Mouse (Mus musculus) cortical plate, adult 2 months (tissue): ENCODE data around the gene Zbp1. TPM values are rescaled to one million over a fixed set of nuclear protein-coding genes. Genes with fewer than 3 reads are reported as not detected.

Experiments
- H3K27ac ChIP-seq: fragments of 200-500 bp; 2 replicates; pipeline ENCODE4 v1.5.1; 2012; ENCODE audit warnings: low read length, control low read depth, inconsistent platforms; ENCODE audit not compliant: insufficient read depth
- H3K4me1 ChIP-seq: fragments of 200-500 bp; 2 replicates; pipeline ENCODE4 v1.6.1; 2011; ENCODE audit warnings: low read length; ENCODE audit not compliant: control insufficient read depth, insufficient read depth
- H3K4me3 ChIP-seq: fragments of 200-500 bp; 2 replicates; pipeline ENCODE4 v1.5.1; 2011; ENCODE audit warnings: mild to moderate bottlenecking, low read length, control low read depth; ENCODE audit not compliant: insufficient read depth
- CTCF ChIP-seq: fragments of 200-500 bp; IDR thresholded peaks from 2 replicates; pipeline ENCODE4 v1.5.1; 2011; ENCODE audit warnings: mild to moderate bottlenecking, control low read depth, low read length; ENCODE audit not compliant: insufficient read depth; ENCODE audit errors: extremely low read depth
- POLR2A ChIP-seq: fragments of 200-500 bp; IDR thresholded peaks from 2 replicates; pipeline ENCODE4 v1.6.1; 2011; ENCODE audit warnings: mild to moderate bottlenecking, low read length, control low read depth; ENCODE audit not compliant: insufficient read depth; ENCODE audit errors: extremely low read depth
- polyA plus RNA-seq: library from polyadenylated mRNA; depleted of rRNA; stranded (reverse); fragments of >200 nt; gene quantifications from 2 replicates; pipeline ENCODE4 v1.2.3, GENCODE M21; 2012

The Zbp1 gene
- polyA plus RNA-seq, 1 experiment = 1.0 TPM

DNA sequence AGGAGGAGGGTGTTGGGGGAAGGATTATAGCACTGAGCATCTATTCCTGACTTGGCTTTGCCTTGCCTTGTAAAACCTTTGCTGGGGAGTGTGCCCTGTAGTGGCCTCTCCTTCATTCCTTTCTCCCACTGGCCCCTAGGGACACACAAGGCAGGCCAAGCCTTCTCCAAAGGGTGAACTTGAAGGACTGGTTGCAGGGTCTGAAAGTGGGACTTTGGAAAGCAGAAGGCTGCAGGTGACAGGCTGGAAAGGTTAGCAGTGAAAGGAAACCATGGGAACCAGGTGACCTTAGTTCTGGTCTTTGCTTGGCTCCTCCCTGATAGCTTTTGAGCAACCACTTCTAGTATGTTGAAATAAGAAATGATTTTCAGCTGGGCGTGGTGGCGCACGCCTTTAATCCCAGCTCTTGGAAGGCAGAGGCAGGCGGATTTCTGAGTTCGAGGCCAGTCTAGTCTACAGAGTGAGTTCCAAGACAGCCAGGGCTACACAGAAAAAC lies 912 bp downstream of the Zbp1 start:
- H3K4me3 ChIP-seq = no peak overlapping the region
- H3K27ac ChIP-seq = no peak overlapping the region
- H3K4me1 ChIP-seq = no peaks in the 10 kb centered on the region
- TF ChIP-seq CTCF (no peak), POLR2A (no peak)

DNA sequence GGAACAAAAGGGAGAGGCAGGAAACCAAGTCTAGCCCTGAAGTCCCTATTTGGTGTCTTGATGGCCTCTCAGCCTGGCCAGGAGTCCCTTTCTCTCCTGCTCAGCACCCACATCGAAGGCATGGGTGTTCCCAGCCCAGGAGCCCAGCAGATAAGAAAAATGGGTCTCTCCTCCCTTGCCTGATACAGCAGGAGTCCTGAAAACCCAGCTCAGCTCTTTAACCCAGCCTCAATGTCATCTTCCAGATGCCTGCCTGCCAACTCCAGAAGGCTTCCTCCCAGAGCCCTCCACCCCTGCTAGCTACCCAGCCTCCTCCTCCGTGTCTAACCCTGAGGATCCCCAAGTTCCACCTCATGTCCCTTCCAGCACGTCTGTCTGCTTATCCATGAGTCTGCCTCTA lies 1.5 kb downstream of the Zbp1 start:
- TF ChIP-seq POLR2A (no peak), CTCF (no peak)
- H3K4me3 ChIP-seq = no peak overlapping the region
- H3K27ac ChIP-seq = no peak overlapping the region
- no peaks in the 10 kb centered on the region for H3K4me1 ChIP-seq

DNA sequence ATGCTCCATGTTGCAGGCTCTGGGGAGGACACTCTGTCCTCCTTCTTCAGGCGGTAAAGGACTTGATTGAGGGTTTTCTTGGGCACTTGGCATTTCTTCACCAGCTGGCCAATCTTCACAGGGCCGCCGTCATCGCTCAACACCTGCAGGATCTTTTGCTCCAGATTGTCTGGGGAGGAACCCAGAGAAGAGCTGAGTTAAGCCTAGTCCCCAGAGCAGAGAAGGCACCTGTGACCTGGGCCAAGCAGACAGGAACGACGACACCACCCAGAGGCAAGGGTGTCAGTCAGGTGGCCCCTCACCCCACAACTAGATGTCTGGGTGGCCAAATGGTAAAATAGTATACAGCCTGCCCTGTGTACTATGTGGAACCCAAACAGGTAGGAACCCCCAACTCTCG lies 1.9 kb downstream of the Zbp1 start:
- TF ChIP-seq POLR2A = no peak
- no peak for TF ChIP-seq CTCF
- Histone ChIP-seq H3K27ac (no peak overlapping the region), H3K4me1 (no peaks in the 10 kb centered on the region), H3K4me3 (no peak overlapping the region)

DNA sequence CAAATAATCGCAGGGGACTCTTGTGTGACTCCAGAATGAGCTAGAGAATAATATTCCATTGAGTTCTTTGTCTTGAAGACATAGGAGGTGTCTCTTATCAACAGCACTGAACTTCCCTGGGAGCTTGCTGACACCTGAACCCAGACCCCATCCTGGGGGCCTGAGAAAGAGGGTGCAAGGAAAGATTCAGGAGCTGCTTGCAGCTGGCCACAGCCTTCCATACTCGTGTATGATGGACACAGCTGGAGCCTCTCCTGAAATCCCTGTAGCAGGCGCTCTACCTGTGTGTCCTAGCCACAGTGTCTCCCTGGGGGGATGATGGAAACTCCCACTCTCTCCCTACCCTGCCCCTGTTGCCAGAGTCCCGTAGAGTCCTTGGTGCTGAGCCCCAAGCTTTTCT lies 6.5 kb downstream of the Zbp1 start:
- no peak overlapping the region for H3K27ac ChIP-seq
- TF ChIP-seq POLR2A = no peak
- TF ChIP-seq CTCF = no peak
- no peaks in the 10 kb centered on the region for H3K4me1 ChIP-seq
- no peak overlapping the region for H3K4me3 ChIP-seq

DNA sequence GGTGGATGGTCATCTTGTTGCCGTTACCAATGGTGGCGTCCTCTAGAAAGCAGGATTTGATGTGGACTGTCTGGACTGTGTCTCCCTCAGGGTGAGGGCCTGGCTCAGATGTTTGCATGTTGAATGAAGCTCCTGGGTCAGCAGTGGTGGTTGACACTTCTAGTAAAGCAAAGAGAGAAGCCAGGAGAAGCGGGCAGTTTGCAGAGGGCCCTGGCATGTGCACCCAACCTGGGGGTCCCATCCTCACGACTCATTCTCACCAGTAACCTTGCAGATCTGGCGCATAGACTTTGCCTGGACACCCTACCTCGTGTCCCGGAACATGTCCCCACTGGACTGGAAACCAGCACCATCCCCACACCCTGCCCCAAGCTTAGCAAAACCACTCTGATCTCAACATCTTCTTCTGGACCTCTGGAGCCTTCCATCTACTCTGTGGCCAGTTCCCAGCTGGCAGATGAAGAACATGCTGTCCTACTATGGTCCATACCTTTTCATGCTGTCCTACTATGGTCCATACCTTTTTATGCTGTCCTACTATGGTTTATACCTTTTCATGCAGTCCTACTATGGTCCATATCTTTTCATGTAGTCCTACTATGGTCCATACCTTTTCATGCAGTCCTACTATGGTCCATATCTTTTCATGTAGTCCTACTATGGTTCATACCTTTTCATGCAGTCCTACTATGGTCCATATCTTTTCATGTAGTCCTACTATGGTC lies 9.5 kb downstream of the Zbp1 start:
- TF ChIP-seq CTCF (no peak), POLR2A (no peak)
- Histone ChIP-seq H3K27ac (no peak overlapping the region), H3K4me1 (no peaks in the 10 kb centered on the region), H3K4me3 (no peak overlapping the region)

DNA sequence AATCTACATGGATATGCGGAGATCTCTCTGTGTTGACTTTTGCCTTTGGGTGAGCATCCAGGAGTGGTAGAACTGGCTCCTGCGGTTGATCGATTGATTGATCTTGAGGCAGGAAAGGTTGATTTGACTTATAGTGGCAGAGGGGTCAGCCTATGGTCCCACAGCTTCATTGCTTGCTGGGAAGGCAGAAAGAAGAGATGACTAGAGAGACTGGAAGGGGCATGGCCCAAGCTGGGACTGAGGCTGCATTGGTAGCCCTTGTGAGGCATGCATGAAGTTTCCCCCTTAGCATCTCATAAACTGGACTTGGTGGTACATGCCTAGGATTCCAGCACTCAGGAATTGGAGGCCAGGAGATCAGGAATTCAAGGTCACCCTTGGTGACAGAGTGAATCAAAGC lies 11.7 kb downstream of the Zbp1 start:
- TF ChIP-seq CTCF (no peak), POLR2A (no peak)
- no peaks in the 10 kb centered on the region for H3K4me1 ChIP-seq
- no peak overlapping the region for H3K4me3 ChIP-seq
- no peak overlapping the region for H3K27ac ChIP-seq

DNA sequence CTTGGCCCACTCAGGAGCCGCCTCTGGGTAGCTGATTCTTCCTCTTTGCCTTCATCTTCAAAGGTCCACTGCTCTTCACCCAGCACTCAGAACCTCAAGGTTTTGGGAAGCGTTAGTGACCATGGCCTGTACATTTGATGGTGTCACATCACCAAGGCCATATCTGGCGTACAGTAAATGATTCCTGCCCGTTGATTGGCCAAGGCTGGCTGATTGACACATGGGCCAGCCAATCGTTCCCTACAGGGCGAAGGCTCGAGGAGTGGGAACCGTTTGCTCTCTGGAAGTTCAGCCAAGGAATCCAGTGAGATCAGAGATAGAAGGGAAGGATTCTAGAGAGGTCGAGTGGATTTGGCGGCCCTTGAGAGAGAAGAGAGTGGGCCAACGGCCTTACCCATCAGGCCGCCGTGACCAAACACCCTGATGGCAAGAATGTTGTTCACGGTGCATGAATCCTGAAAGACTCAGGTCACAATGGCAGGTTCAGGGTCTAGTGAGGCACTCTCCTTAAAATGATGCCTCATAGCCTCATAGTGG lies 13.1 kb downstream of the Zbp1 start:
- no peaks in the 10 kb centered on the region for H3K4me1 ChIP-seq
- H3K4me3 ChIP-seq = no peak overlapping the region
- TF ChIP-seq POLR2A (no peak), CTCF (no peak)
- no peak overlapping the region for H3K27ac ChIP-seq

DNA sequence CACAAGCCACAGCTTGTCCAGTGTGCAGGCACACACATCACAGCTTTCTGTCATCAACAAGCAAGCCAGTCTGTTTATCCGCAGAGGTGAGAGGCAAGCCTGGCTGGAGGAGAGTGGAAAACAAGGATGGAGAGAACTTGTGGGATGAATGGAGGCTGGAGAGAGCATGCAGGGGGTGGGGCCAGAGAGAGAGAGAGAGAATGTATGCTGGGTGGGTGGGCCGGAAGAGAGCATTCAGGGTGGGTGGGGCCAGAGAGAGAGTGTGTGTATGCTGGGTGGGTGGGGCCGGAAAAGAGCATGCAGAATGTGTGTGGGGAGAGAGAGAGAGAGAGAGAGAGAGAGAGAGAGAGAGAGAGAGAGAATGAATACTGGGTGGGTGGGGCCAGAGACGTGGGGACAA lies 14.1 kb downstream of the Zbp1 start:
- H3K4me1 ChIP-seq = no peaks in the 10 kb centered on the region
- no peak overlapping the region for H3K27ac ChIP-seq
- no peak overlapping the region for H3K4me3 ChIP-seq
- TF ChIP-seq POLR2A (no peak), CTCF (no peak)

DNA sequence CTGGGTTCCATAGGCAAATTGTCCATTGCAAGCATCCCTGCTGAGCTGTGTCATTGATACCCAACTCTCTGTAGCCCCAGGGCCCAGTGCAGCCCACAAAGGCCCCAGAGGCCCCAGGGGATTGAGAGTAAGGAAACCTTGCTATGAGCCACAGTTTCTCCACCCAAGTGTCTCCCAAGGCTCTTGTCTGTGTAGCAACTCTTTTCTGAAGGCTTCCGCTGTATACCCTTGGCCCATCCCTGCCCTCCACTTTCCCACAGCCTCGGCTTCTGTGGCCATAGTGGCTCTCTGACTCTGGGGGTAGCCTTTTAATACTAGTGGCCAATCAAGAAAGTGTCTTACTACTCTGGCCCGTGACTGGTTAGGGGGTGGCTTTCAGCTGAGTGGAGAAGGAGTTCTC lies 15.0 kb downstream of the Zbp1 start:
- H3K4me1 ChIP-seq = no peaks in the 10 kb centered on the region
- TF ChIP-seq CTCF (no peak), POLR2A (no peak)
- no peak overlapping the region for H3K4me3 ChIP-seq
- no peak overlapping the region for H3K27ac ChIP-seq
